Mouse (Mus musculus) MEL (cell line): ENCODE results near the gene Ndufs1. TPM values are rescaled to one million over a fixed set of nuclear protein-coding genes. Genes with fewer than 3 reads are reported as not detected.

Source experiments
- DNase-seq: peaks from one replicate; pipeline ENCODE4 v3.0.0; 2011; ENCODE audit warnings: low read depth, low spot score
- H3K27ac ChIP-seq: 2 replicates; pipeline ENCODE4 v1.5.1; 2012; ENCODE audit warnings: low read depth, mild to moderate bottlenecking, control low read depth, low read length, moderate library complexity; ENCODE audit not compliant: control insufficient read depth
- H3K27me3 ChIP-seq, 2 experiments: fragments of 150-350 bp in 1 of 2; sonication (generic) in 1 of 2; 2 replicates each; pipeline ENCODE4 v1.6.1; 2012; ENCODE audit warnings: low read length in 2 of 2, mild to moderate bottlenecking in 2 of 2, improper control_type of control experiment in 1 of 2, moderate library complexity in 1 of 2; ENCODE audit not compliant: insufficient read depth in 2 of 2, control insufficient read depth in 1 of 2
- H3K36me3 ChIP-seq, 2 experiments: 2 replicates each; pipeline ENCODE4 v1.6.1; 2012 to 2014; ENCODE audit warnings: low read length in 2 of 2, improper control_type of control experiment in 1 of 2, inconsistent platforms in 1 of 2, mild to moderate bottlenecking in 1 of 2; ENCODE audit not compliant: insufficient read depth in 2 of 2, control insufficient read depth in 1 of 2
- H3K4me1 ChIP-seq, 2 experiments: fragments of 150-350 bp in 1 of 2; sonication (generic) in 1 of 2; 2 replicates each; pipeline ENCODE4 v1.6.1; 2012; ENCODE audit warnings: low read length in 2 of 2, improper control_type of control experiment in 1 of 2, mild to moderate bottlenecking in 1 of 2; ENCODE audit not compliant: insufficient read depth in 2 of 2, control insufficient read depth in 1 of 2
- H3K4me3 ChIP-seq, 2 experiments: fragments of 150-350 bp in 1 of 2; sonication (generic) in 1 of 2; 2 replicates each; pipeline ENCODE4 v1.5.1; 2012; ENCODE audit warnings: low read depth in 2 of 2, low read length in 2 of 2, mild to moderate bottlenecking in 2 of 2, moderate library complexity in 2 of 2, control low read depth in 1 of 2, improper control_type of control experiment in 1 of 2; ENCODE audit not compliant: control insufficient read depth in 1 of 2, insufficient read depth in 1 of 2
- H3K79me2 ChIP-seq: 2 replicates; pipeline ENCODE4 v1.6.1; 2012; ENCODE audit warnings: mild to moderate bottlenecking, low read length, moderate library complexity; ENCODE audit not compliant: control insufficient read depth, poor library complexity, insufficient read depth
- H3K9ac ChIP-seq: 2 replicates; pipeline ENCODE4 v1.6.1; 2012; ENCODE audit warnings: low read depth, mild to moderate bottlenecking, control low read depth, low read length, moderate library complexity; ENCODE audit not compliant: control insufficient read depth, poor library complexity, severe bottlenecking
- H3K9me3 ChIP-seq: fragments of 150-350 bp; sonication (generic); replicated peaks from 2 replicates; pipeline ENCODE4 v1.6.1; 2012; ENCODE audit warnings: mild to moderate bottlenecking, low read length, improper control_type of control experiment, moderate library complexity; ENCODE audit not compliant: insufficient read depth
- BHLHE40 ChIP-seq: IDR thresholded peaks from 2 replicates; pipeline ENCODE4 v1.6.1; 2012; ENCODE audit warnings: low read depth, mild to moderate bottlenecking, inconsistent platforms, low read length, improper control_type of control experiment, borderline replicate concordance
- CHD1 ChIP-seq: IDR thresholded peaks from 2 replicates; pipeline ENCODE4 v1.6.1; 2012; ENCODE audit warnings: low read depth, mild to moderate bottlenecking, inconsistent platforms, low read length, improper control_type of control experiment
- HCFC1 ChIP-seq: IDR thresholded peaks from 2 replicates; pipeline ENCODE4 v1.6.1; 2012; ENCODE audit warnings: low read depth, mild to moderate bottlenecking, inconsistent platforms, low read length, improper control_type of control experiment, moderate library complexity
- JUND ChIP-seq: IDR thresholded peaks from 2 replicates; pipeline ENCODE4 v1.6.1; 2011; ENCODE audit warnings: low read depth, mild to moderate bottlenecking, improper control_type of control experiment, low read length
- KAT2A ChIP-seq: conservative IDR thresholded peaks from 2 replicates; pipeline ENCODE4 v1.6.1; 2012; ENCODE audit warnings: low read depth, low read length, improper control_type of control experiment, inconsistent platforms
- MYB ChIP-seq: IDR thresholded peaks from 2 replicates; pipeline ENCODE4 v1.6.1; 2011; ENCODE audit warnings: mild to moderate bottlenecking, low read depth, low read length, improper control_type of control experiment
- MYC ChIP-seq: IDR thresholded peaks from 2 replicates; pipeline ENCODE4 v1.6.1; 2011; ENCODE audit warnings: low read depth, mild to moderate bottlenecking, low read length, improper control_type of control experiment, moderate library complexity
- POLR2AphosphoS5 ChIP-seq: IDR thresholded peaks from 2 replicates; pipeline ENCODE4 v1.6.1; 2012; ENCODE audit warnings: low read depth, borderline replicate concordance, mild to moderate bottlenecking, inconsistent platforms, low read length, moderate library complexity, mixed read lengths
- SMC3 ChIP-seq: IDR thresholded peaks from 2 replicates; pipeline ENCODE4 v1.6.1; 2011; ENCODE audit warnings: low read depth, low read length, improper control_type of control experiment
- UBTF ChIP-seq: IDR thresholded peaks from 2 replicates; pipeline ENCODE4 v1.6.1; 2012; ENCODE audit warnings: low read depth, mild to moderate bottlenecking, inconsistent platforms, low read length, improper control_type of control experiment, moderate library complexity, borderline replicate concordance; ENCODE audit not compliant: insufficient read depth
- ZKSCAN1 ChIP-seq: IDR thresholded peaks from 2 replicates; pipeline ENCODE4 v1.6.1; 2012; ENCODE audit warnings: low read depth, mild to moderate bottlenecking, inconsistent platforms, low read length, improper control_type of control experiment, moderate library complexity
- polyA plus RNA-seq, 2 experiments: library from polyadenylated mRNA; stranded (reverse) in 1 of 2; unstranded in 1 of 2; fragments of >175 nt in 1 of 2; fragments of >200 nt in 1 of 2; gene quantifications; 2 replicates each; pipeline versions ENCODE4 v1.2.1 to v1.2.4; 2012; ENCODE audit warnings: low replicate concordance in 2 of 2, low read depth in 1 of 2; ENCODE audit not compliant: insufficient read length in 2 of 2, insufficient read depth in 1 of 2, missing spikeins in 1 of 2
- total RNA-seq: library from RNA; depleted of rRNA; stranded (reverse); fragments of 300-350 nt; gene quantifications from 2 replicates; pipeline ENCODE4 v1.2.3, GENCODE M21; 2012; rRNA removed

Ndufs1 gene
- total and polyA plus RNA-seq, 3 experiments: 124 to 163 (median 139) TPM

DNA sequence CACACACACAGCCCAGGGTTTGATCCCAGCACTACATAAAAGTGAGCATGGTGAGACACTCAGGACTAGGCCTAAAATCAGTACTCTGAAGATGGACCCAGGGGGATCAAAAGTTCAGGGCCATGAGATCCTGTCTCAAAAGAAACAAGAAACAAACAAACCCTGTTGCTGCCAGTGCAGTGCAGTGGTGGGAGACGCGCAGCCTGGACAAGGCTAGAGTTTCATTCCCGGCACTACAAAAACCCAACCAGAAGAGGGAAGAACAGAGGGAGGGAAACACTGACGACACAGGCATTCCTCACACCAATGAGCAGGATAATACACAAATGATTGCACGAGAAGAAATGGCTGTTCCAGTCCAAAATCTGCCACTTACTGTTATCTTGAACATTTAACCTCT is 80.6 kb downstream of the Ndufs1 start:
- Histone ChIP-seq H3K79me2 (no peaks in the 10 kb centered on the region), H3K27me3 (no peaks in the 10 kb centered on the region), H3K4me3 (no peak overlapping the region), H3K4me1 (no peaks in the 10 kb centered on the region), H3K9ac (no peak overlapping the region), H3K27ac (no peak overlapping the region), H3K9me3 (no peaks in the 10 kb centered on the region), H3K36me3 (peaks cover 0 to 1% of the 10 kb centered on the region in 2 experiments; a peak in 2 of 4 replicates)
- TF ChIP-seq MYB (no peak), JUND (no peak), HCFC1 (no peak), MYC (no peak), ZKSCAN1 (no peak), POLR2AphosphoS5 (no peak), BHLHE40 (no peak), SMC3 (no peak), UBTF (no peak), CHD1 (no peak), KAT2A (no peak)
- no peak for DNase-seq

Other genes starting within 250 kb of the Ndufs1 start
- 4.0 and 4.3 TPM in 2 replicates for gene Ino80d, start 62.2 kb downstream of the Ndufs1 start, total RNA-seq
- 1 to 10 TPM in 1 of 2 experiments, not detected in 1; 5.8 TPM for gene Ino80d, start 62.2 kb downstream of the Ndufs1 start, polyA plus RNA-seq
- gene Eef1b2, start within 50 bp of the Ndufs1 start, total RNA-seq: 1,600 and 1,846 TPM in 2 replicates
- 1,000 to 10,000 TPM; 1,696 to 2,991 TPM for gene Eef1b2, start within 50 bp of the Ndufs1 start, polyA plus RNA-seq
- gene Gpr1, start 37.7 kb upstream of the Ndufs1 start, total RNA-seq: not detected in 2 replicates
- gene Gpr1, start 37.7 kb upstream of the Ndufs1 start, polyA plus RNA-seq: under 1 TPM in 1 of 2 experiments, not detected in 1; 0.04 TPM
- not detected in 2 replicates for gene Zdbf2, start 96.4 kb upstream of the Ndufs1 start, total RNA-seq
- gene Zdbf2, start 96.4 kb upstream of the Ndufs1 start, polyA plus RNA-seq: not detected